Mouse (Mus musculus): Measurements from ENCODE around the gene Arhgap33. TPM values are rescaled to one million over a fixed set of nuclear protein-coding genes. Genes with fewer than 3 reads are reported as not detected.

Arhgap33 gene
- polyA plus RNA-seq, 2 experiments = 1.3 to 7.1 TPM

DNA sequence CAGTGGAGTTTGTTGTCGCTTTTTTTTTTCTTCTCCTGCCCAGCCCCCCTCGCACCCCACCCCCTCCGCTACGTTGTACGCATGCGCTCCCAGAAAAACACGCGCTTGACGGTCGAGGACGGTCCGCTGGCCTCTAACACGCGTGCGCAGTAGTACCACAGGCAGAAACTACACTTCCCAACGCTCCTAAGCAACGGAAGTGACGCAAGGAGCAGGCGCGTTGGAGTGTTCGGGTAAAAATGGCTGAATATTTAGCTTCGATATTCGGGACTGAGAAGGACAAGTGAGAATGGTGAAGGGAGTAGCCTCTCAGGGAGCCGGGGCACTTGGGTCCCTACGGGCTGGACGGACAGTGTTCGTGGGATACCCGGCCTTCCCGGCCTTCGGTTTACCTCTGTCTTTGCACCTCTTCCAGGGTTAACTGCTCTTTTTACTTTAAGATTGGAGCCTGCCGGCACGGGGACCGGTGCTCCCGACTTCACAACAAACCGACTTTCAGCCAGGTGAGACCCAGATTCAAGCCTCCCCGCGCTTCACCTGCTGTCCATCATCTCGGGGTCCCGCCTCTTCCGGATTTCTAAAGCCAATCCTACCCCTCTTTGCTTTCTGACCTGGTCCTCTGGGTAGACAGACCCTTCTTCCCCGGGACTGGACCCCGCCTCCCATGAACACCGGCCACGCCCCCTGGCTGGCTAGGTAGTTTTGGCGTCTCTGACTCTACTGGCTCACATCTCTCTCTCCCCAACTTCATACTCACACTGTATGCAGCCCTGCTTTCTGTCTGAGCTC, 28.5 kb upstream of the Arhgap33 start, which contains the start of the genes U2af1l4, Gm49396 and Psenen:
TSS of gene U2af1l4 (plus strand) at position 185 of the 789 bp plus-strand sequence.
TSS of gene Gm49396 (plus strand) at position 228 of the 789 bp plus-strand sequence.
TSS of gene Psenen (minus strand) at position 511 of the 789 bp plus-strand sequence.
- TF ChIP-seq EP300 (IDR thresholded peaks at IDR 0.05; ENCODE audit: low read depth) (no peak), CTCF (IDR thresholded peaks at IDR 0.05; ENCODE audit: low read depth) (peak; percentile 34; the same call in 1 of the 2 replicates)
- H3K9ac ChIP-seq (replicated peaks) = peak within 1 kb of the TSS; percentile 77
- peak within 1 kb of the TSS; percentile 91 for H3K4me2 ChIP-seq (ENCODE audit: low read depth)
- H3K36me3 ChIP-seq (replicated peaks; ENCODE audit: control insufficient read depth, insufficient read depth, low read depth) = peaks cover 2% of the 10 kb centered on the region
- no peaks in the 10 kb centered on the region for H3K27me3 ChIP-seq (ENCODE audit: control insufficient read depth, insufficient read depth, low read length)
- no peaks in the 10 kb centered on the region for H3K9me3 ChIP-seq (ENCODE audit: control insufficient read depth, low read length)
- peak within 1 kb of the TSS; percentile 73 for H3K27ac ChIP-seq
- DNase-seq (ENCODE audit: low read depth in 3 of 3, low spot score in 3 of 3) (peak; percentile 96 to 97 (median 97)), ATAC-seq (ENCODE audit: insufficient read depth) (peak; percentile 82)
- WGBS (ENCODE audit: insufficient replicate concordance) = under 1% methylated on average over 45 of the region's 45 CpGs
- peaks cover 10 to 15% of the 10 kb centered on the region in 2 experiments for H3K4me1 ChIP-seq (replicated peaks; ENCODE audit: control insufficient read depth in 2 of 2, insufficient read depth in 2 of 2, low read length in 1 of 2)
- H3K4me3 ChIP-seq (ENCODE audit: insufficient read depth in 1 of 2, low read depth in 2 of 2, low read length in 2 of 2) = peak within 1 kb of the TSS; percentile 67 to 99

DNA sequence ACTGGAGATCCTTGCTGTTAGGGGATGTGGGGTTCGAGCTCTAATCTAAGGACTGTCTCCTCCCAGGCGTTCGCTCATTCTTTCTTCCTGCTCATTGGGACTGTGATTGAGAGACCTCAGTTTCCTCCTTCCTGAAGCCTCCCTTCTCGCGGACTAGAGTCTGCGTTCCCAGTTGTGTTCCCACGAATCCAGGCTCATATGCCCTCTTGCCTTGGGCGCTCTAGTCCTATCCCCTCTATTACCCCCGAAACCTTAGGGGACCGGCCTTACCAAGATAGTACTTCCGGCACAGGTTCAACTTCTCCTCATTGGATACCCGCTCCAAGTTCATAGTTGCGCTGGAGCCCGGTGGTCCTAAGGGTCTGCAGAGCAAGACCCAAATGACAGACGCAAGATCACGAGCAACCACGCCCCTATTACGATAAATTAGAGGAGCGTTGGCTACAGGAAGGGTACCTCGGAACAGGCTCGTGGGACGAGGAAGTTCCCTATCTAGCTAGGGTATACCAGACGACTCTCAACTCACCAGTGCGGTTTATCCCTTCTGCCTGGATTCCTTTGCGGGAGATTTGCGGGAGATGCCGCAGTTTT, 27.8 kb upstream of the Arhgap33 start:
- WGBS (ENCODE audit: insufficient replicate concordance) = 0% methylated on average over 27 of the region's 27 CpGs
- TF ChIP-seq CTCF (IDR thresholded peaks at IDR 0.05; ENCODE audit: low read depth) (no peak), EP300 (IDR thresholded peaks at IDR 0.05; ENCODE audit: low read depth) (no peak)
- Histone ChIP-seq H3K4me1 (replicated peaks; ENCODE audit: control insufficient read depth in 2 of 2, insufficient read depth in 2 of 2, low read length in 1 of 2) (peaks cover 12 to 17% of the 10 kb centered on the region in 2 experiments), H3K9me3 (ENCODE audit: control insufficient read depth, low read length) (no peaks in the 10 kb centered on the region), H3K36me3 (replicated peaks; ENCODE audit: control insufficient read depth, insufficient read depth, low read depth) (0 out of 2 replicates have a peak, but pooled peaks cover 2% of the 10 kb centered on the region), H3K27me3 (ENCODE audit: control insufficient read depth, insufficient read depth, low read length) (no peaks in the 10 kb centered on the region), H3K4me3 (ENCODE audit: insufficient read depth in 1 of 2, low read depth in 2 of 2, low read length in 2 of 2) (peak overlapping the region; percentile 67 to 99), H3K27ac (peak overlapping the region; percentile 69), H3K4me2 (ENCODE audit: low read depth) (peak overlapping the region; percentile 91), H3K9ac (replicated peaks) (peak overlapping the region; percentile 77)
- ATAC-seq (ENCODE audit: insufficient read depth) (no peak), DNase-seq (ENCODE audit: low read depth in 3 of 3, low spot score in 3 of 3) (peak in 1 of 3 experiments; percentile 19)

DNA sequence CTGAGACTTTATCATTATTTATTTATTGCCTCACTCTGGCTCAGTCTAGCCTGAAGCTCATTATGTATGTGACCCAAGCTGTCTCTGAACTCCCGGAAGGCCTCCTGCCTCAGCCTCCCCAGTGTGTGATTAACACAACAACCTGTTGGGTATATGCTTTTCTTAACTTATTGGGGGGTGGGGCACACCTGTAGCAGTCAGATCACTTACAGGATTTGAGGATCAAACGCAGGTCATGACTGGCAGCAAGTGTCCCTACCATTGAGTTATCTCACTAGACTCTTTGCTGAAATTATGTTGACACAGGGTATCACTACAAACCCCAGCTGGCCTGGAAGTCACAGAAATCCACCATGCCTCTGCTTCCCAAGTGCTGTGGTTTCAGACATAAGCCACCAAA, 25.4 kb upstream of the Arhgap33 start:
- 74% methylated on average over 2 of the region's 2 CpGs for WGBS (ENCODE audit: insufficient replicate concordance)

DNA sequence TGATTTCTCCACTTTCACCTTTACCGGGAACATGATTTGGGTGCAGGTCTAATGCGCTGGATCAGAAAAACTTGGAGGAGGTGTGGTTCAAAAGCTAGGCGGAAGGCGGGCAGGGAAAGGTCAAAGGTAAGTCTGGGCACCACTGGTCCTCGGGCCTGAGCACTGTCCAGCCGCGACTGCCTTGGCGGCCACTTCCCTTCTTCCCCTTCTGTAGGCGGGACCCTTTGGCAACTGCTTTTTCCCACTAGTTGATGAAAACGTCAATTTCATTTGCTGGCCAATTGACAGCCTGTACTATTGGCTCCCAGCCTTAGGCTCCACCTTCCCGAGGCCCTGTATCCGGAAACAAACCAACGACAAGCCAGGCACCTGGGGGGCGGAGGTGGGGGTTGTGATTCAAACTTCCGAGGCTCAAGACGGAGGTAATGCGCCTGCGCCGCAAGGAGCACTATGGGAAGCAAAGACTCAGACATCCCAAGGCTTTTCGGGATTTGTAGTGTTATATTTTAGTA, 24.6 kb upstream of the Arhgap33 start, which contains the start of gene Lin37:
TSS of gene Lin37 (minus strand) at position 396 of the 512 bp plus-strand sequence.
- TF ChIP-seq CTCF (IDR thresholded peaks at IDR 0.05; ENCODE audit: low read depth) (no peak), EP300 (IDR thresholded peaks at IDR 0.05; ENCODE audit: low read depth) (no peak)
- peak within 1 kb of the TSS; percentile 78 for H3K27ac ChIP-seq
- no peaks in the 10 kb centered on the region for H3K27me3 ChIP-seq (ENCODE audit: control insufficient read depth, insufficient read depth, low read length)
- H3K36me3 ChIP-seq (replicated peaks; ENCODE audit: control insufficient read depth, insufficient read depth, low read depth) = peaks cover 19% of the 10 kb centered on the region
- peaks cover 12 to 17% of the 10 kb centered on the region in 2 experiments for H3K4me1 ChIP-seq (replicated peaks; ENCODE audit: control insufficient read depth in 2 of 2, insufficient read depth in 2 of 2, low read length in 1 of 2)
- peak within 1 kb of the TSS; percentile 77 for H3K9ac ChIP-seq (replicated peaks)
- H3K4me3 ChIP-seq (ENCODE audit: insufficient read depth in 1 of 2, low read depth in 2 of 2, low read length in 2 of 2) = peak within 1 kb of the TSS; percentile 83 to 90
- peak within 1 kb of the TSS; percentile 92 for H3K4me2 ChIP-seq (ENCODE audit: low read depth)
- ATAC-seq (ENCODE audit: insufficient read depth) = peak; percentile 77
- H3K9me3 ChIP-seq (ENCODE audit: control insufficient read depth, low read length) = no peaks in the 10 kb centered on the region
- under 1% methylated on average over 20 of the region's 20 CpGs for WGBS (ENCODE audit: insufficient replicate concordance)
- peak; percentile 92 to 93 (median 93) for DNase-seq (ENCODE audit: low read depth in 3 of 3, low spot score in 3 of 3)

More for the DNA sequence above, 25.4 kb upstream of the Arhgap33 start:
- DNase-seq (ENCODE audit: low read depth in 3 of 3, low spot score in 3 of 3) (no peak), ATAC-seq (ENCODE audit: insufficient read depth) (no peak)
- peak overlapping the region; percentile 92 for H3K4me2 ChIP-seq (ENCODE audit: low read depth)
- H3K36me3 ChIP-seq (replicated peaks; ENCODE audit: control insufficient read depth, insufficient read depth, low read depth) = peaks cover 17% of the 10 kb centered on the region
- peak overlapping the region; percentile 43 for H3K27ac ChIP-seq
- H3K9me3 ChIP-seq (ENCODE audit: control insufficient read depth, low read length) = no peaks in the 10 kb centered on the region
- H3K9ac ChIP-seq (replicated peaks) = no peak overlapping the region; the same call in 1 of the 2 replicates
- H3K27me3 ChIP-seq (ENCODE audit: control insufficient read depth, insufficient read depth, low read length) = no peaks in the 10 kb centered on the region
- TF ChIP-seq EP300 (IDR thresholded peaks at IDR 0.05; ENCODE audit: low read depth) = no peak
- TF ChIP-seq CTCF (IDR thresholded peaks at IDR 0.05; ENCODE audit: low read depth) = no peak
- H3K4me1 ChIP-seq (replicated peaks; ENCODE audit: control insufficient read depth in 2 of 2, insufficient read depth in 2 of 2, low read length in 1 of 2) = peaks cover 12 to 17% of the 10 kb centered on the region in 2 experiments
- H3K4me3 ChIP-seq (ENCODE audit: insufficient read depth in 1 of 2, low read depth in 2 of 2, low read length in 2 of 2) = peak overlapping the region in 1 of 2 experiments; percentile 83; a peak in 2 of 4 replicates

Data from liver, embryonic 14.5 days (tissue).